Mouse (Mus musculus) c-Kit-positive CD71-positive TER-119-negative erythroid progenitor cells, embryonic 14.5 days (primary cell): ENCODE data around the gene Gpc1.

Experiments
- DNase-seq: peaks from one replicate; pipeline ENCODE4 v3.0.0-alpha.2; 2013; ENCODE audit warnings: low read depth

The Gpc1 gene

GRCm38 (mm10) chr1:92831188-92832001 is at the start of gene Gpc1:
Gene Gpc1, plus strand, starts transcription at chr1:92831645.
- DNase-seq, result no peak

- DNase-seq, result no peak
Observed at GRCm38 (mm10) chr1:92781862-92782261, 49.6 kb upstream of the Gpc1 start.

- DNase-seq, result no peak
Observed at GRCm38 (mm10) chr1:92782587-92782986, 48.9 kb upstream of the Gpc1 start.

GRCm38 (mm10) chr1:92787221-92787620 is 44.2 kb upstream of the Gpc1 start:
- no peak for DNase-seq

GRCm38 (mm10) chr1:92788049-92788448 is 43.4 kb upstream of the Gpc1 start:
- no peak for DNase-seq

GRCm38 (mm10) chr1:92790628-92791027 is 40.8 kb upstream of the Gpc1 start:
- no peak for DNase-seq

GRCm38 (mm10) chr1:92791070-92791831 is 40.2 kb upstream of the Gpc1 start:
- no peak for DNase-seq

GRCm38 (mm10) chr1:92793781-92794180 is 37.7 kb upstream of the Gpc1 start:
- no peak for DNase-seq

- DNase-seq, result no peak
Observed at GRCm38 (mm10) chr1:92798425-92798824, 33.0 kb upstream of the Gpc1 start.

GRCm38 (mm10) chr1:92799653-92800052 is 31.8 kb upstream of the Gpc1 start:
- no peak for DNase-seq

- DNase-seq, result no peak
Observed at GRCm38 (mm10) chr1:92802362-92802761, 29.1 kb upstream of the Gpc1 start.

GRCm38 (mm10) chr1:92803376-92803775 is 28.1 kb upstream of the Gpc1 start:
- DNase-seq, result no peak

- DNase-seq, result no peak
Observed at GRCm38 (mm10) chr1:92805181-92805580, 26.3 kb upstream of the Gpc1 start.

- no peak for DNase-seq
Observed at GRCm38 (mm10) chr1:92805836-92806235, 25.6 kb upstream of the Gpc1 start.

- no peak for DNase-seq
Observed at GRCm38 (mm10) chr1:92806720-92807119, 24.7 kb upstream of the Gpc1 start.

GRCm38 (mm10) chr1:92809621-92810020 is 21.8 kb upstream of the Gpc1 start:
- no peak for DNase-seq

GRCm38 (mm10) chr1:92814319-92814718 is 17.1 kb upstream of the Gpc1 start:
- DNase-seq, result no peak

GRCm38 (mm10) chr1:92815100-92815499 is 16.3 kb upstream of the Gpc1 start:
- no peak for DNase-seq

- DNase-seq, result no peak
Observed at GRCm38 (mm10) chr1:92815756-92816294, 15.6 kb upstream of the Gpc1 start.

GRCm38 (mm10) chr1:92830626-92831187 is 738 bp upstream of the Gpc1 start:
- DNase-seq, result no peak

GRCm38 (mm10) chr1:92832011-92833010 is 866 bp downstream of the Gpc1 start:
- no peak for DNase-seq
